ENCODE assay signal across 8 mouse cellular contexts in genomic region chr14:47087182-47087581, GRCm38 (mm10).
DNase-seq lines count a peak whose midpoint lies in the region; ATAC-seq lines count a peak whose summit lies in the region.

No protein-coding gene starts in this region.

- H3K9ac ChIP-seq in hindbrain, embryonic 11.5 days (ENCODE audit: low read depth, low read length): no peak overlapping the region

- H3K4me2 ChIP-seq in hindbrain, embryonic 11.5 days (replicated peaks; ENCODE audit: low read depth, low read length): peak overlapping the region; percentile 43

- no peak overlapping the region for H3K4me3 ChIP-seq in hindbrain, embryonic 11.5 days (ENCODE audit: low read depth, low read length)

- peak; percentile 88 for DNase-seq in R1 (ENCODE audit: low read depth, low spot score)
- DNase-seq in cerebellum, postnatal 10 days: peak; percentile 90 to 93
- DNase-seq in frontal cortex, adult 2 months (ENCODE audit: extremely low spot score in 1 of 2, low spot score in 1 of 2): peak; percentile 47 to 83
- peak; percentile 91 for DNase-seq in hindbrain, embryonic 11.5 days (ENCODE audit: low spot score)
- peak; percentile 86 to 88 for DNase-seq in layer of hippocampus, postnatal 10 days (ENCODE audit: low spot score in 2 of 2)
- DNase-seq in lung, postnatal 10 days: peak; percentile 86
- DNase-seq in retina, adult 2 months (ENCODE audit: low read depth, low spot score): peak; percentile 39
- DNase-seq in thymus, postnatal 25 days: peak; percentile 86

- H3K27ac ChIP-seq in hindbrain, embryonic 11.5 days (ENCODE audit: low read depth, low read length): no peak overlapping the region

- ATAC-seq in hindbrain, embryonic 11.5 days (ENCODE audit: low FRiP score): peak; percentile 65

- no peaks in the 10 kb centered on the region for H3K36me3 ChIP-seq in hindbrain, embryonic 11.5 days (ENCODE audit: control insufficient read depth, insufficient read depth, low read length)

- no peaks in the 10 kb centered on the region for H3K4me1 ChIP-seq in hindbrain, embryonic 11.5 days (replicated peaks; ENCODE audit: control insufficient read depth, insufficient read depth, low read length)

- H3K27me3 ChIP-seq in hindbrain, embryonic 11.5 days (ENCODE audit: control insufficient read depth, insufficient read depth, low read length): no peaks in the 10 kb centered on the region

- no peaks in the 10 kb centered on the region for H3K9me3 ChIP-seq in hindbrain, embryonic 11.5 days (ENCODE audit: control insufficient read depth, low read length)

- WGBS in hindbrain, embryonic 11.5 days: 28% methylated on average over 5 of the region's 5 CpGs

Comparison
In these comparisons a context has a peak if more than half of its experiments do, and no peak if none do; other contexts are left out.
1. DNase-seq: peak in every context shown above with its lines; median percentile 92 in cerebellum, postnatal 10 days; 91 in hindbrain, embryonic 11.5 days; 88 in R1; 87 in layer of hippocampus, postnatal 10 days; 86 in lung, postnatal 10 days; 86 in thymus, postnatal 25 days; 65 in frontal cortex, adult 2 months; 39 in retina, adult 2 months.